Mouse (Mus musculus): ENCODE data around the gene Atp13a3.

DNA sequence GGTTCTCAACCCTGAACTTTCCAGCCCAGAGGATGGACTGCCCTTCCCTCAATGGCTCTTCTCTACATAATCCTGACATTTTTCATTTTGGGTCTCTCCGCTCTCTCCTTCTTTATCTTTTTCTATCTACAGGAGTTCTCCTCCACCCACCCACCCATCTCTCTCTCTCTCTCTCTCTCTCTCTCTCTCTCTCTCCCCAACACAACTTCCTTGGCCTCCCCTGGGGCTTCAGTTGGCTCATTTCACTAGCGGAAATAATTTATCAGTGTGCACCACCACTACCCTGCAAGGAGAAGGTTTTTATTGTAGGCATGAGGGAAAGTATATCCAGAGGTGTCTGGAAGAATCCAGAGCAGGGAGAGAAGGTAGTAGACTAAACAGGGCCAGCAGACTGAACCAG is 26.3 kb upstream of the Atp13a3 start:
- TF ChIP-seq CTCF (IDR thresholded peaks at IDR 0.05; ENCODE audit: extremely low read depth, insufficient read depth, low read length) (no peak), POLR2A (IDR thresholded peaks at IDR 0.05; ENCODE audit: extremely low read depth, insufficient read depth, low read length) (no peak)
